Mouse (Mus musculus) megakaryocyte progenitor cell, adult 5-6 weeks (primary cell): ENCODE results near the gene Catsper1. TPM values are rescaled to one million over a fixed set of nuclear protein-coding genes. Genes with fewer than 3 reads are reported as not detected.

Source experiments
- total RNA-seq, 2 experiments: library from RNA; stranded (forward) in 1 of 2; stranded (reverse) in 1 of 2; fragments of 157-497, 149-512 nt in 1 of 2; fragments of 200-1000 nt in 1 of 2; gene quantifications; 2 replicates each; pipeline versions ENCODE4 v1.2.3 to v1.2.4; 2015 to 2017

Catsper1 gene
- total RNA-seq, 2 experiments from 2014 or later, result not detected

Other genes starting within 250 kb of the Catsper1 start
- gene Yif1a, start 247.2 kb upstream of the Catsper1 start, total RNA-seq (2015), result 44.2 and 45.3 TPM in 2 replicates
- gene Yif1a, start 247.2 kb upstream of the Catsper1 start, total RNA-seq (2017), result 9.1 and 12.3 TPM in 2 replicates
- 0.17 and 0.66 TPM in 2 replicates for gene Cnih2, start 237.2 kb upstream of the Catsper1 start, total RNA-seq (2015)
- gene Cnih2, start 237.2 kb upstream of the Catsper1 start, total RNA-seq (2017), result not detected in 2 replicates
- 50.8 and 56.7 TPM in 2 replicates for gene Rab1b, start 228.7 kb upstream of the Catsper1 start, total RNA-seq (2015)
- 78.1 and 106 TPM in 2 replicates for gene Rab1b, start 228.7 kb upstream of the Catsper1 start, total RNA-seq (2017)
- gene Klc2, start 217.2 kb upstream of the Catsper1 start, total RNA-seq (2015), result 1.2 and 1.6 TPM in 2 replicates
- gene Klc2, start 217.2 kb upstream of the Catsper1 start, total RNA-seq (2017), result 2.7 and 3.8 TPM in 2 replicates
- gene Pacs1, start 62.6 kb upstream of the Catsper1 start, total RNA-seq (2015), result 14.8 and 16.2 TPM in 2 replicates
- 5.1 and 7.1 TPM in 2 replicates for gene Pacs1, start 62.6 kb upstream of the Catsper1 start, total RNA-seq (2017)
- gene Sf3b2, start 40.3 kb upstream of the Catsper1 start, total RNA-seq (2015), result 119 and 147 TPM in 2 replicates
- gene Sf3b2, start 40.3 kb upstream of the Catsper1 start, total RNA-seq (2017), result 239 and 261 TPM in 2 replicates
- not detected in 2 replicates for gene Gal3st3, start 37.4 kb upstream of the Catsper1 start, total RNA-seq (2015)
- not detected in 2 replicates for gene Gal3st3, start 37.4 kb upstream of the Catsper1 start, total RNA-seq (2017)
- not detected in 2 replicates for gene Cst6, start 13.8 kb downstream of the Catsper1 start, total RNA-seq (2015)
- not detected in 2 replicates for gene Cst6, start 13.8 kb downstream of the Catsper1 start, total RNA-seq (2017)
- gene Eif1ad, start 31.0 kb downstream of the Catsper1 start, total RNA-seq (2015), result 48.9 and 54.7 TPM in 2 replicates
- gene Eif1ad, start 31.0 kb downstream of the Catsper1 start, total RNA-seq (2017), result 67.8 and 86.2 TPM in 2 replicates
- 499 and 504 TPM in 2 replicates for gene Banf1, start 31.4 kb downstream of the Catsper1 start, total RNA-seq (2015)
- gene Banf1, start 31.4 kb downstream of the Catsper1 start, total RNA-seq (2017), result 66.7 and 68.5 TPM in 2 replicates
- gene Sart1, start 53.0 kb downstream of the Catsper1 start, total RNA-seq (2015), result 65.3 and 65.9 TPM in 2 replicates
- 83.8 and 105 TPM in 2 replicates for gene Sart1, start 53.0 kb downstream of the Catsper1 start, total RNA-seq (2017)
- gene Tsga10ip, start 66.8 kb downstream of the Catsper1 start, total RNA-seq (2015), result not detected in 2 replicates
- gene Tsga10ip, start 66.8 kb downstream of the Catsper1 start, total RNA-seq (2017), result 0.34 TPM in 1 of 2 replicates, not detected in the other
- gene Drap1, start 89.2 kb downstream of the Catsper1 start, total RNA-seq (2015), result 120 and 142 TPM in 2 replicates
- 105 and 109 TPM in 2 replicates for gene Drap1, start 89.2 kb downstream of the Catsper1 start, total RNA-seq (2017)
- gene AI837181, start 89.4 kb downstream of the Catsper1 start, total RNA-seq (2015), result 18.4 and 18.6 TPM in 2 replicates
- gene AI837181, start 89.4 kb downstream of the Catsper1 start, total RNA-seq (2017), result 8.6 and 11.9 TPM in 2 replicates
- 0.47 and 0.98 TPM in 2 replicates for gene Fosl1, start 111.8 kb downstream of the Catsper1 start, total RNA-seq (2015)
- gene Fosl1, start 111.8 kb downstream of the Catsper1 start, total RNA-seq (2017), result 1.2 TPM in 1 of 2 replicates, not detected in the other
- gene Ccdc85b, start 122.2 kb downstream of the Catsper1 start, total RNA-seq (2015), result 0.99 and 1.2 TPM in 2 replicates
- gene Ccdc85b, start 122.2 kb downstream of the Catsper1 start, total RNA-seq (2017), result 2.5 and 3.0 TPM in 2 replicates
- gene Fibp, start 124.9 kb downstream of the Catsper1 start, total RNA-seq (2015), result 50.2 and 73.5 TPM in 2 replicates
- gene Fibp, start 124.9 kb downstream of the Catsper1 start, total RNA-seq (2017), result 107 and 197 TPM in 2 replicates
- gene Ctsw, start 132.8 kb downstream of the Catsper1 start, total RNA-seq (2015), result 0.47 and 0.83 TPM in 2 replicates
- gene Ctsw, start 132.8 kb downstream of the Catsper1 start, total RNA-seq (2017), result 0.44 and 0.79 TPM in 2 replicates
- gene Efemp2, start 138.2 kb downstream of the Catsper1 start, total RNA-seq (2015), result 0.54 TPM in 1 of 2 replicates, not detected in the other
- not detected in 2 replicates for gene Efemp2, start 138.2 kb downstream of the Catsper1 start, total RNA-seq (2017)
- gene Mus81, start 152.7 kb downstream of the Catsper1 start, total RNA-seq (2015), result 20.4 and 28.8 TPM in 2 replicates
- 10.3 and 11.6 TPM in 2 replicates for gene Mus81, start 152.7 kb downstream of the Catsper1 start, total RNA-seq (2017)
- gene Cfl1, start 154.7 kb downstream of the Catsper1 start, total RNA-seq (2015), result 1,737 and 1,793 TPM in 2 replicates
- gene Cfl1, start 154.7 kb downstream of the Catsper1 start, total RNA-seq (2017), result 1,233 and 1,355 TPM in 2 replicates
- 0.66 and 1.7 TPM in 2 replicates for gene 1700020D05Rik, start 168.0 kb downstream of the Catsper1 start, total RNA-seq (2015)
- 1.5 TPM in 1 of 2 replicates, not detected in the other for gene 1700020D05Rik, start 168.0 kb downstream of the Catsper1 start, total RNA-seq (2017)
- 0.73 and 2.8 TPM in 2 replicates for gene Snx32, start 174.8 kb downstream of the Catsper1 start, total RNA-seq (2015)
- 1.7 and 1.9 TPM in 2 replicates for gene Snx32, start 174.8 kb downstream of the Catsper1 start, total RNA-seq (2017)
- not detected in 2 replicates for gene Ovol1, start 224.9 kb downstream of the Catsper1 start, total RNA-seq (2015)
- not detected in 2 replicates for gene Ovol1, start 224.9 kb downstream of the Catsper1 start, total RNA-seq (2017)
- 8.9 and 10.5 TPM in 2 replicates for gene Ap5b1, start 232.3 kb downstream of the Catsper1 start, total RNA-seq (2015)
- 7.4 and 9.6 TPM in 2 replicates for gene Ap5b1, start 232.3 kb downstream of the Catsper1 start, total RNA-seq (2017)